Mouse (Mus musculus) limb, embryonic 11.5 days (tissue): ENCODE results near the gene Adgrv1. TPM values are rescaled to one million over a fixed set of nuclear protein-coding genes. Genes with fewer than 3 reads are reported as not detected.

Experiments used
- ATAC-seq: fragments of 200-750 bp; cut with Nextera tagmentation; 2 replicates; pipeline ENCODE4 v1.8.0; 2017; ENCODE audit warnings: low read depth; ENCODE audit not compliant: insufficient number of reproducible peaks, low FRiP score, low TSS enrichment
- DNase-seq: peaks from one replicate; pipeline ENCODE4 v3.0.0-alpha.2; 2015; ENCODE audit warnings: low spot score
- H3K27ac ChIP-seq: fragments of 300-500 bp; sonication (generic); replicated peaks from 2 replicates; pipeline ENCODE4 v1.5.1; 2014; ENCODE audit warnings: low read depth, mild to moderate bottlenecking, low read length
- H3K27me3 ChIP-seq: fragments of 300-500 bp; sonication (generic); 2 replicates; pipeline ENCODE4 v1.6.1; 2014; ENCODE audit warnings: mild to moderate bottlenecking, low read length, mixed read lengths; ENCODE audit not compliant: control insufficient read depth, insufficient read depth
- H3K36me3 ChIP-seq: fragments of 300-500 bp; sonication (generic); 2 replicates; pipeline ENCODE4 v1.6.1; 2014; ENCODE audit warnings: mild to moderate bottlenecking, low read length, moderate library complexity, mixed read lengths; ENCODE audit not compliant: control insufficient read depth, insufficient read depth
- H3K4me1 ChIP-seq: fragments of 300-500 bp; sonication (generic); 2 replicates; pipeline ENCODE4 v1.6.1; 2014; ENCODE audit warnings: low read length, mixed read lengths; ENCODE audit not compliant: control insufficient read depth, insufficient read depth
- H3K4me2 ChIP-seq: fragments of 300-500 bp; sonication (generic); 2 replicates; pipeline ENCODE4 v1.6.1; 2014; ENCODE audit warnings: low read depth, mild to moderate bottlenecking, moderate library complexity; ENCODE audit not compliant: severe bottlenecking
- H3K4me3 ChIP-seq: fragments of 300-500 bp; sonication (generic); 2 replicates; pipeline ENCODE4 v1.5.1; 2014; ENCODE audit warnings: low read depth, low read length
- H3K9ac ChIP-seq: fragments of 300-500 bp; sonication (generic); 2 replicates; pipeline ENCODE4 v1.6.1; 2014; ENCODE audit warnings: mild to moderate bottlenecking, low read length
- H3K9me3 ChIP-seq: fragments of 300-500 bp; sonication (generic); 2 replicates; pipeline ENCODE4 v1.6.1; 2016; ENCODE audit warnings: low read length; ENCODE audit not compliant: control insufficient read depth
- WGBS: fragments of 180-500 bp; shearing (Covaris S2); extraction: QIAGEN DNeasy Blood & Tissue Kit; methylation state at CpG from one replicate; pipeline ENCODE4 v1.1.7; 2014; 5-methylcytosine and 5-hydroxymethylcytosine counted together
- polyA plus RNA-seq: library from polyadenylated mRNA; unstranded; fragments of >200 nt; fragmentation: Nextera tagmentation; extraction: Ambion mirVana; gene quantifications from 2 replicates; pipeline ENCODE4 v1.2.1, GENCODE M21; 2014

Adgrv1 gene
- 0.96 and 1.7 TPM in 2 replicates for polyA plus RNA-seq

- peak within 1 kb of the TSS; percentile 86 for H3K4me2 ChIP-seq
- no peak within 1 kb of the TSS for H3K27ac ChIP-seq
- 0 out of 2 replicates have a peak, but pooled peaks cover 2% of the 10 kb centered on the region for H3K4me1 ChIP-seq
- ATAC-seq = peak; percentile 98
- no peaks in the 10 kb centered on the region for H3K9me3 ChIP-seq
- H3K27me3 ChIP-seq = peaks cover 10% of the 10 kb centered on the region
- peak; percentile 86 for DNase-seq
- WGBS = 1% methylated on average over 42 of the region's 42 CpGs
- peak within 1 kb of the TSS; percentile 45 for H3K4me3 ChIP-seq
- H3K36me3 ChIP-seq = no peaks in the 10 kb centered on the region
- peak within 1 kb of the TSS; percentile 40; the same call in 1 of the 2 replicates for H3K9ac ChIP-seq
These were observed at the start of gene Adgrv1 for GRCm38 (mm10) chr13:81632720-81633415. TSS of gene Adgrv1 (minus strand) at chr13:81633154.

DNA sequence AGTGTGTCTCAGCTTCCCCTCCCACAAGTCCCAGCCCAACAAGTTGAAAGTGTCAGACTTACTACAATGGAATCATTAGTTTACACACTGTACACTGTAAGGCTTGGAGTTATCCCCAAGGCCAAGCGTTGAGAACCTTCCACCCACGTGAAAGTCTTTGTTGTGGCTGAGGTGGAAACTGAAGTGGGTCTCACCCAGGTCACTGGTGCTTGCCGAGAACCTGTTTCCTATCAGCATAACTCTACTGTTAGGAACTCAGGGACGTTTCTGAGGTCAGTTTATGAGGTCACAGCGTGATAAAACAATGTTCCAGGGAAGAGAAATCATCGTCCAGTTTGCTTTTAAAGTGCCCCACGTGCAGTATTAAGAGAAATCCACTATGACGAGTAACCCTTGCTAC lies 42.4 kb upstream of the Adgrv1 start:
- no peak overlapping the region for H3K9ac ChIP-seq
- H3K9me3 ChIP-seq = no peaks in the 10 kb centered on the region
- WGBS = 84% methylated on average over 8 of the region's 8 CpGs
- DNase-seq = no peak
- H3K4me2 ChIP-seq = no peak overlapping the region
- ATAC-seq = no peak
- H3K27me3 ChIP-seq = no peaks in the 10 kb centered on the region
- no peak overlapping the region for H3K27ac ChIP-seq
- H3K4me3 ChIP-seq = no peak overlapping the region
- H3K4me1 ChIP-seq = no peaks in the 10 kb centered on the region
- H3K36me3 ChIP-seq = no peaks in the 10 kb centered on the region; the same call in 1 of the 2 replicates

DNA sequence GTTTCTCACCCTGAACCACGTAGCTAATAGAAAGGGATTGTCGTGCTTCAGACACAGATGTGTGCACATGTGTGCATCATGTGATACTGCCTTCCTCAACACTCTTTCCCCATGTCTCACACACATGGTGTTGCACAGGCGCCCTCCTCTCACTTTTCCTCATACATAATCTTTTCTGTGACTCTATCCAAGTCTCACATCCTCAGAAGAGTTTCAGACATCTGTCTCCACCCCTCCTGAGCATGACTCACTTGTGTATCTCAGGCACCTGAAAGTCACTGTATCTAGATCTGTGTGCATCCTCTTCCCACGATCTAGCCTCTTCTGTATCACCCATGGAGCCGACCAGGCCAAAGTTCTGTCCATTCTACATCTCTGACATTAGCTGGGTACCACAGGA lies 34.8 kb upstream of the Adgrv1 start:
- peaks cover 9% of the 10 kb centered on the region; the same call in 1 of the 2 replicates for H3K36me3 ChIP-seq
- WGBS = 86% methylated on average over 5 of the region's 5 CpGs
- DNase-seq = peak; percentile 3

DNA sequence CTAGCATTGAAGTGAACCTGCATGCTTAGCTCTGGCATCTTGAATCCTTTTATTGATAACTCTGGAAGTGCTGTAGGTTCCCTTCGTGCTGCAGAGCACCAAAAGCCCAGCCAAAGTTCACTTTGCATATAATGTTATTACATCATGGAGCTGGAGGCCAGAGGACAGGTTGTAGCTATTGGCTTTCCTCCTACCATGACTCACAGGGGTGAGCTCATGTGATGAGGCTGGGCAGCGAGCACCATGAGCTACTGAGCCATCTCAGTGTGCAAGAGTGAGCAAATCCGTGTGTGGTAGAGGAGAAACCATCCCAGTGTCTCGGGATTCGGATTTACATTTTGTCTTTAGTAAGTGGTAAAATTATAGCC lies 31.4 kb upstream of the Adgrv1 start:
- no peak for ATAC-seq
- H3K27me3 ChIP-seq = no peaks in the 10 kb centered on the region
- no peaks in the 10 kb centered on the region for H3K4me1 ChIP-seq
- H3K9ac ChIP-seq = no peak overlapping the region
- no peak overlapping the region for H3K27ac ChIP-seq
- peak; percentile 11 for DNase-seq
- H3K4me3 ChIP-seq = no peak overlapping the region
- H3K9me3 ChIP-seq = no peaks in the 10 kb centered on the region
- WGBS = 91% methylated on average over 5 of the region's 5 CpGs
- peaks cover 9% of the 10 kb centered on the region; the same call in 1 of the 2 replicates for H3K36me3 ChIP-seq
- H3K4me2 ChIP-seq = no peak overlapping the region

More for the DNA sequence above, 34.8 kb upstream of the Adgrv1 start:
- ATAC-seq = no peak
- H3K9ac ChIP-seq = no peak overlapping the region
- no peaks in the 10 kb centered on the region for H3K4me1 ChIP-seq
- H3K9me3 ChIP-seq = no peaks in the 10 kb centered on the region
- no peaks in the 10 kb centered on the region for H3K27me3 ChIP-seq
- H3K4me2 ChIP-seq = no peak overlapping the region
- H3K4me3 ChIP-seq = no peak overlapping the region
- H3K27ac ChIP-seq = no peak overlapping the region

DNA sequence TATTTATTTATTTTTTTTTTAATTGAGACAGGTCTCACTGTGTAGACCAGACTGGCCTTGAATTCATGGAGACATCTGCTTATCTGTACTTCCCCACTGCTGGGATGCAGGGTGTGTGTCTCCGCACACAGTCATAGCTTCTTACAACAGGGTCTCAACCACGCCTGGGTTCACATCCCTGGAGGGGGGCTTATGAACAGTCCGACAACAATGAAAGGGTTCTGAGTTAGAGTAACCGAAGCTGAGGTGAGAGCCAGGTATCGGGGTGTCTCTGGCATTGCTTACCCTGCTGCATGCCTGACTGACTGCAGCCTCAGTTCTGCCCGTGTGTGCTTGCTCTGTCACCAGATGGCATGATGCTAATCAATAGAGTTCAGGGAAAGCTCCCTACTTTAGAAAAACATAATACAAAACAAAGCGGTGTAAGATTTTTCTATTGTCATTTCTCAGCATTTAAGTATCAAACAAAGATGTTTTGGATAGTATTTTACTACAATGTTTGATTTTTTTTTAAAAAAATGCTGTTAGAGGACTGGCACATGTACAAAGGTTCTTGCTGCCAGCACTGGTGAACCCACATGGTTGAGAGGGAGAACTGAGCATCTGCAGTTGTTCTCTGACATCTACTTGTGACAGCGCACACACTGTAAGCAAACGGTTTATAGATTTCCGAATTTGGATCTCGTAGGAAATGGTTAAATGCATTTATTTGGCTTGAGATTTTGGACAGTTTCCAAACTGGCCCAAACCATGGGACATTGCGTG lies 30.8 kb upstream of the Adgrv1 start:
- H3K27me3 ChIP-seq = no peaks in the 10 kb centered on the region
- H3K9ac ChIP-seq = no peak overlapping the region
- H3K27ac ChIP-seq = no peak overlapping the region
- DNase-seq (peak; percentile 14), ATAC-seq (no peak)
- WGBS = 92% methylated on average over 12 of the region's 12 CpGs
- peaks cover under 1% of the 10 kb centered on the region for H3K4me1 ChIP-seq
- no peak overlapping the region for H3K4me3 ChIP-seq
- H3K4me2 ChIP-seq = no peak overlapping the region
- H3K9me3 ChIP-seq = no peaks in the 10 kb centered on the region
- H3K36me3 ChIP-seq = peaks cover 9% of the 10 kb centered on the region; the same call in 1 of the 2 replicates

DNA sequence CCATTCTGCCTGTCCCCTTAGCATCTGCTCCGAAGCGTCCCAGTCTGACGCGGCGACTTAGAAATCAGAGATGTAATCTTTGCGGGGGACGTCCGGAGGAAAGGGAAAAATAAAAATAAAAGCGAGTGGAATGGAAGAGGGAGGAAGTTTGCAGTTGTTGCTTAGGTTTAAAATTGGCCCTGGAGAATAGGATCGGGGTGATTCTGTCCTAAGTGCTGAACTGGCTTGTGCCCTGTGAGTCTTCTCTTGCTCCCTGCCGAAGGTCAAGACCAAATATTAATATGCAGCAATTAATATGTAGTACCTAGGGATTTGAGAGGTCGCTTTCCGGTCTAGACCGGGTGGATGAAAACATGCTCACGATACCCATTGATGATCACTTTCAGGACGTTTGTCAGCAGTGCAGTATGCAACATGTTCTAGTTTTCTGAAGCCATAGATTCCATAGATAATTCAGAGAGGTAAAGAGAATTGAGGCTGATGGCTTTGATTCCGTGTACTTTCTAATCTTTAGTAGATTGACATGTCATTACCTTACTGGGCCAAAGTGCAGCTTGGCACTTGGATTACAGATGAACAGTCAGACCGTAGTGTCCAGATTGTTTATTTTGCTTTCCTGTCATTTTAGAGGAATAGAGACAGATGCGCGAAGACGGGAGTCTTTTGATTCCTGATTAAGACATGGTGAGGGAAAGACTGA lies 25.2 kb upstream of the Adgrv1 start:
- ATAC-seq (no peak; the same call in 1 of the 2 replicates), DNase-seq (no peak)
- Histone ChIP-seq H3K27ac (no peak overlapping the region), H3K4me3 (peak overlapping the region; percentile 60), H3K4me2 (peak overlapping the region; percentile 47), H3K9ac (peak overlapping the region; percentile 63), H3K9me3 (no peaks in the 10 kb centered on the region), H3K36me3 (no peaks in the 10 kb centered on the region), H3K27me3 (no peaks in the 10 kb centered on the region), H3K4me1 (peaks cover 5% of the 10 kb centered on the region)
- 16% methylated on average over 21 of the region's 21 CpGs for WGBS

DNA sequence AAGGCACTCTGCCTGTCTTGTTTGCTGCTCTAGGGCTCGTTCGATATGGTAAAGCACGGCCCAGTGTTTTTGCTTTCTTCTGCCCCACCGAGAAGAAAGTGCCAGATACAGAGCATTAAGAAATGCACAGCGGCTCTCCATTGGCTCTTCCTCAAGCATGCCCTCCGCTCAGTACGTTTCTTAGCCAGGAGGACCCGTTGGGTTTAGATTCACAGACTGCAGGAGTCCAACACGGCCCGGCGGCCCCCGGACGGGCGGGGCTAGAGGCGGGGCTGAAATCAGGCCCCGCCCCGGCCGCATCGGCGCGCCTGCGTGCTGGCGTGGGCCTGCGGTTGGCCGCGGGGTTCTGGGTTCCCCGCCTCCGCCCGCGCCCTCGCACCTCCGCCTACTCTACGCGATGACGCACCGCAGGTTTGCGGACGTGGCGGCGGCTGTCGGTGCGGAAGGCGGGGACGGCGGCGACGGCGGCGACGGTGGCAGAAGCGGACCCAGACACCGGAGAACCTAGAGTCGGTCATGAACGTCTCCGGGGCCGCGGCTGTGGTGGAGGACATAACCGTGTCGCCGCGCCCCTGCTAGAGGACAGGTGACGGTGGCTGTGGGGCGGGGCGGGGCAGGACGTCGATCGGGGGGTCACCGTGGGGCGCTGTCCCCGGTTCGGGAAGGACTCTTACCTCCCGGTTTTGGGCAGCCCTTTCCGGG lies 24.5 kb upstream of the Adgrv1 start, which contains the start of gene Lysmd3:
Lysmd3 (plus strand) TSS at position 313 of the 702 bp plus-strand sequence.
- Histone ChIP-seq H3K27me3 (no peaks in the 10 kb centered on the region), H3K9ac (peak within 1 kb of the TSS; percentile 66), H3K4me2 (peak within 1 kb of the TSS; percentile 47), H3K36me3 (no peaks in the 10 kb centered on the region), H3K4me1 (peaks cover 5% of the 10 kb centered on the region), H3K4me3 (peak within 1 kb of the TSS; percentile 60), H3K27ac (peak within 1 kb of the TSS; percentile 58), H3K9me3 (no peaks in the 10 kb centered on the region)
- DNase-seq (peak; percentile 92), ATAC-seq (peak; percentile 99)
- under 1% methylated on average over 73 of the region's 73 CpGs for WGBS

GRCm38 (mm10) chr13:81657008-81657350 lies 24.0 kb upstream of the Adgrv1 start:
- peak overlapping the region; percentile 47 for H3K4me2 ChIP-seq
- DNase-seq (no peak), ATAC-seq (no peak; the same call in 1 of the 2 replicates)
- peaks cover 5% of the 10 kb centered on the region for H3K4me1 ChIP-seq
- H3K9ac ChIP-seq = peak overlapping the region; percentile 66
- H3K27me3 ChIP-seq = no peaks in the 10 kb centered on the region
- WGBS = 25% methylated on average over 5 of the region's 5 CpGs
- no peaks in the 10 kb centered on the region for H3K36me3 ChIP-seq
- H3K9me3 ChIP-seq = no peaks in the 10 kb centered on the region
- peak overlapping the region; percentile 58 for H3K27ac ChIP-seq
- peak overlapping the region; percentile 60 for H3K4me3 ChIP-seq
